Mouse (Mus musculus): ENCODE data around the gene Tbrg1. TPM values are rescaled to one million over a fixed set of nuclear protein-coding genes. Genes with fewer than 3 reads are reported as not detected.

Gene Tbrg1
- total RNA-seq, 2 experiments from 2014 or later, result 33.3 to 35.5 TPM

DNA sequence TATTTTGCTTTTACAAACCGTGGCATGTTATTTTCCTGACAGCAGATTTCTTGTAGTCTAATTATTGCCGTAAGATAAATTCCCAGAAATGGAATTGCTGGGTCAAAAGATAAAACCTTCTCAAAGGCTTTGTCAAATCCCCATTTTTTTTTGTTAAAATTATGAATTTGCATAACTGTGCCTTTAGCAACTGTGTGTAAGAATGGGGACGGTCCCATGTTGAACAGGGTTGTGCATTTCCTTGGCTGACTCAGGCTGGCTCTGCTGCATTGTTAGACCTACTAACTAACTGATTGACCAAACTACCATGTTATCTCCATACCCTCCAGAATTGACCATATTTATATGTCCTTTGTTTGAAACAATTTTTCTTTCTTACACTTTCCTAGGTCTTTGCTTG is 22.8 kb downstream of the Tbrg1 start:
- no peak for DNase-seq (ENCODE audit: low spot score)
- intact Hi-C loops (cut with DNase I), result no loop called here

DNA sequence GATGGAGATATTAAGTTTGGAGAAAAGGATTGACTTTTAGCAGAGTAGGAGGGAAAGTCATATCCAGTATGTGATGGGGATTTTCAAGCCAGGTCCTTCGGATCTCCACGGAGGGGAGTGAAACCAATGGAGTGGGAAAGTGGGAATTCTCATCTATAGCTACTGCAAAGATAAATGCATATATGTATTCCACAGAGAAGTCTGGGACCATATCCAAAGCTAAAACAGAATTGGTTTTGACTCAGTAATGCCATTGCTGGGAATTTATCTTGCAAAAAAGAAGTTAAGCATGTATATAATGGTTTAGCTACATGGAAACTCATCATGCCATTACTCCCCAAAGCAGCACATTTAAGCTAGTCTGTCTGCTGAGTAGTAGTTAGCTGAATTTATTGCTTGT is 24.8 kb downstream of the Tbrg1 start:
- no peak for DNase-seq (ENCODE audit: low spot score)
- intact Hi-C loops (cut with DNase I), result no loop called here

DNA sequence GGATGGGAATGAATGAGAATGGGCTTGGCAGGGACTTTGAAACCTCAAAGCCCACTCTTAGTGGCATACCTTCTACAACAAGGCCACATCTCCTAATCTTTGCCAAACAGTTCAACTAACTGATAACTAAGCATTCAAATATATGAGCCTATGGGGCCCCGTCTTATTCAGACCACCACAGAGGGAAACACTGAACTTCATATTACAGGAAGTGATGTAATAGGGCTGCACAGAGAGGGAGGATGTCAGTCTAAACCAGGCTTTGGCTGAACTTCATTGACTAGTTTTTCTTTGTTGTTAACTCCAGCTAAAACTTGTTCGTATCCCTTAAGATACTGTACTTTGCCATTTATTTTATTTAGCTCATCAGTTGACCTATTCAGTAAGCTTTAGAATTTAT is 27.2 kb downstream of the Tbrg1 start:
- intact Hi-C loops (cut with DNase I), result no loop called here

DNA sequence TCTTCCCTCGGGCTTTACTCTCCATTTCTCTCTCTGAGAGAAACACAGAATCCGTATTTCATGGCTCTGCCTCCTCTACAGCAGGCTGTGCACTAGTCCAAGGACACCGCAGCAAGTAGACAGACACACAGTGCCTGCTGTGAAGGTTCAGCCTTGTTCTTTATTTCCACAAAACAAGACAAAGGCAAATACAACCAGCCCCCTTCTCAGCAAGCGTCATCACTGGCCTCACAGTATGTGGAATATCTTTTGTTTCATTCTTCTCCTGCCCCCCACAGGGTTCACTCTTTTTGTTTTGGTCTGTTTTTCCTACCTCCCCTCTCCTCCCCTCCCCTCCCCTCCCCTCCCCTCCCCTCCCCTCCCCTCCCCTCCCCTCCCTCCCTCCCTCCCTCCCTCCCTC is 28.5 kb downstream of the Tbrg1 start:
- no peak for DNase-seq (ENCODE audit: low spot score)
- intact Hi-C loops (cut with DNase I), result no loop called here

More for the DNA sequence above, 27.2 kb downstream of the Tbrg1 start:
- no peak for DNase-seq (ENCODE audit: low spot score)

DNA sequence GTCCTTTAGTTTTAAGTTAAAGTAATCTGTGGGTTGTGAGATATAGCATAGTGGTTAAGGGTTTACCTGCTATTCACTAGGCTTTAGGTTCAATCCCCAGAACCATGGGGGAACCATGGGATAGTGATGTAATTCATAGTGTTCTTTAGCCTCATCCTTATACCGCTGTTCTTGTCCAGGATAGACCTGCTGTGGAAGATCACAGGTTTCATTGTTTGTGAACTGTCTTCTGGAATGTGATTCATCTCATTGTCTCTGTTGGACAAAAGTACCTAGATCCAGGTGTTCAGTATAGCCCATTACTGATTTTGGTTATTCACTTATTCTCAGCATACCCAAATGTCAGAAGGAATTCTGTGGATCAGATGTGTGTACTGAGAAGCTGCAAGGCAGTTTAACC is 29.8 kb downstream of the Tbrg1 start:
- intact Hi-C loops (cut with DNase I), result no loop called here
- DNase-seq (ENCODE audit: low spot score), result no peak

DNA sequence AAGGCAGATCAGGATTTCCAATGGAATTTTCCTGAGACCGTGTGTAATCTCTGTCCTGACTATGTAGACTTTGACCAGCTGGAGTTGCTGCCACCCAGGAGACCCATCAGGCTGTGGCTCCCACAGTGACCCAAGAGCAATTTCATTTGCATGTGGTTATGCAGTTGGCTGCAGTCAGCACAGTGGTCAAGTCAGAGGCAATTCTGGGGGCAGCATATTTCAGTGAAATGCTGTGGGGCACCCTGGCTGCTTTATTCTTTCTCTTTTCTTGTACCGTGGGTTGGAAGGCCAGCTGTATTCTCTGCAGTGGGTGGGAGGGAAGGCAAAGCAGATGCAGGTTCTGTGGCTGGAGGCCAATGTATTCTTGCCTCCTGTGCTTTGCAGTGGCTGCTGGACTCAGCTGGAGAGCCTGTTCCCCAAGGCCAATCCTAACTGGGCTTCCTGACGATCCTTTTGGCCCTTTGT is 31.0 kb downstream of the Tbrg1 start:
- intact Hi-C loops (cut with DNase I), result no loop called here
- DNase-seq (ENCODE audit: low spot score), result no peak

DNA sequence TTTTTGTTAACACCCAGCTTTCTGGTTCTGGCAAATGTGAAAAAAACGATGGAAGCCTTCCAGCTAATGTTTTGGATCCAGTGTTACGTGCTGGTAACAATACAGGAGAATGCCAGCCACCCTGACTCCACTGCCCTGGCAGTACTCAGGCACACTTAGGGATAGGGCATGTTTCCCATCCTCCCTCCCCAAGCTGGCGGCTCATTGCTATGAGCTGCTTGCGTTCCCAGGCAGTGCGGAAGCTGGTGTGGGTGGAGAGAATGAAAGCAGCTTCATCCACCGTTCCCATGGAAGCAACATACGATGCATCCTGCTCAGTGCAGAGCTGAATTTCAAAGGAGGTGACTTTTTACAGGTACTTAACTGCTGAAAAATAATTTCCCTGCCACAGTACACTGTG is 31.5 kb downstream of the Tbrg1 start:
- no peak for DNase-seq (ENCODE audit: low spot score)

DNA sequence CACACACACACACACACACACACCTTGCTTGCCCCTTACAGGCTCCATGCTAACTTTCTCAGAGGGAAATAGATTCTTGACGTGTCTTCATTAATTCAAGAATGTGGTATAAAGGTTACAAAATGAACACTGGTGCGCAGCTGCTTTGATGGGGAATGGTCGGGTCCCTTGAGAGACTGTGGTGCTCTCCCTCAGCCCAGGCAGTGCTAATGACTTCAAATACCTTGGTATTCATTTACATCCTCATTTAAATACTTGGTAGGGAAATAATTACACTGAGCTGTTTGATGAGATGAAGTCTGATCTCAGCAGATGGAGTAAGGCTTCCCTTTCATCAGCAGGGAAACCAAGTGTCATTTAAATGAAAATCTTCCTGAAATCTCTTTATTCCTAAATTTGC is 32.0 kb downstream of the Tbrg1 start:
- intact Hi-C loops (cut with DNase I), result no loop called here

More for the DNA sequence above, 31.5 kb downstream of the Tbrg1 start:
- intact Hi-C loops (cut with DNase I), result no loop called here

DNA sequence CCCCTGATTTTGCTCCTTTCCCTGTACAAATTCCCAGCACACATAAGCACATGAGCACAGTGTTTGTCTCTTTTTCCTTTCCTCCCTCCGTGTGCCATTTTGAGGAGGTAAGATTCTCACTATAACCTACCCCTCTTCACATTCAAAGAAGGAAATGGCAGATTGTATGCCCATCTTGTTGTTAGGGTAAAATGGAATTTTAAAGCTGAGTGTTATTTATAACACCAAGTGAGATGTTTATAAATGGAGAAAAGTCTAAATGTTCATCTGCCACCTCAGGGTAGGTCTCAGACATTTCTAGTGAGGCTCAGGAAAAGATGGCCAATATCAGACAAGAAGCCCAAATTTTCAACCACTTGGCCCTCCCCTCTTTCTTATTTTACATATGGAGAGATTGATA is 32.6 kb downstream of the Tbrg1 start:
- no peak for DNase-seq (ENCODE audit: low spot score)
- intact Hi-C loops (cut with DNase I), result no loop called here

More for the DNA sequence above, 32.0 kb downstream of the Tbrg1 start:
- no peak for DNase-seq (ENCODE audit: low spot score)

DNA sequence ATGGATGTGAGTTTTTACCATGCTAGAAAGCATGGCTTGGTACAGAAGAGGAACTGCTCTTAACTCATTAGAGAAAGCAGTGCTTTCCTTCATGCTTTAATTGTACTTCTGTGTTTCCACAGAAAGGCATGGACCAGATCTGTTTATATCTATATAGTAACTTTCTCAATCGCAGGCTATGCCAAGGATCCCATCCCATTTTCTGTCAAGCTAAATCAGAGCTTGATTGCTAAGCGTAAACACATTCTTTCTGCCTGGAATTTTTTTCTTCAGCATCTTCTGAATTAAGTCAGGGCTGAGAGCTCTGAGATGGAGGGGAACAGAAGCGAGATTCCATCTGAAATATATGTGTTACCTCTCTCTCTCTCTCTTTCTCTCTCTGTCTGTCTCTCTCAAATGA is 33.1 kb downstream of the Tbrg1 start:
- DNase-seq (ENCODE audit: low spot score), result no peak
- intact Hi-C loops (cut with DNase I), result no loop called here

DNA sequence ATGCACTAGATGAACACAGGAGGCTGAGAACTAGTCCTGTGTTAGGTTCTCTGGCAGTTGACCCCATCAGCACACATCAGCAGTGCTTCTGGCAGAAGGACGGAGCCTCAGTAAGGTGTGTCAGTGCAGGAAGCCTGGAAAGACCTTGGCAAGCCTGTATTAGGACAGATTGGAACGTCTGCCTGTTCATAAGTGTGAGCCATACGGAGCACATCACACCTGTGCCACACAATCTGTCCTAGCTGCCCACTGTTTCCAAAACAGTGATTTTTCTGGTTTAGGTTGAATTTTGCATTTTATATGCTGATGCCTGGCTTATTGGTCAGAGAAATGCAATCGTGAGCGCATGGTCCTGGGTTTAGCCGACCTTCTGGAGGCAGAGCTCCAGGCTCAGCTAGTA is 35.8 kb downstream of the Tbrg1 start:
- intact Hi-C loops (cut with DNase I), result no loop called here
- DNase-seq (ENCODE audit: low spot score), result no peak

DNA sequence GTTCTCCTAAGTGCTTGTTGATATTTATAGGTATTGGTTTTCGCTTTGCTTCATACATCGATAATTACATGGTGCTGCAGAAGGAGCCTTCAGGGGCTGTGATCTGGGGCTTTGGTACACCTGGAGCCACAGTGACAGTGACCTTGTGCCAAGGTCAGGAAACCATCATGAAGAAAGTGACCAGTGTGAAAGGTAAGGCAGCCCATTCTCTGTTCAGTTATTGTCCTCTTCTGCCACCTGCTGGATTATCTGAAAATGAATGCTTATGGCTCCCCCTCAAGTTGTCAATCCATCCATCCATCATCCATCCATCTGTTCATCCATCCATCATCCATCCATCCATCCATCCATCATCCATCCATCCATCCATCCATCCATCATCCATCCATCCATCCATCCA is 40.3 kb downstream of the Tbrg1 start:
- intact Hi-C loops (cut with DNase I), result loop anchor here (1.0 to 5.0 kb wide), 3 partner anchors 89 to 186 kb away; partner anchors contain the start of gene Esam

DNA sequence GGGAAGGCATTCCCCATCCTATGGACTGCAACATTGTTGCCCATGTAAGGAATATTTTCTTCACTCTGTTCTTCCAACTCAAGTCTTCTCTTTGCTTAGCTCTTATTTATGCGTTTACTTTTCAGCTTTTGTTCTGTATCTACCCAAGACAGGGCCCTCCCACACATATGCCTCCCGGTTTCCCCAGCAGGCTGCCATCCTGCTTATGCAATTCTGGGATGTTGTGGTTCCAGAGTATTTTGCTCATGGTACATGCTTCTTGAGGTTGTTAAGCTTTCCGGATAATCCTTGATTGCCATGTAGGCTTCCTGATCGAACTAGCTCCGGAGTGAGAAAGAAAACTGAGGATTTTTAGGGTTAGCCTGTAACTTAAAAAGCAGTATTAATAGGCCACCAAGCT is 41.9 kb downstream of the Tbrg1 start:
- intact Hi-C loops (cut with DNase I), result loop anchor here (2.0 to 5.0 kb wide), 2 partner anchors 68 to 88 kb away; partner anchors contain the start of gene Esam
- no peak for DNase-seq (ENCODE audit: low spot score)

More for the DNA sequence above, 40.3 kb downstream of the Tbrg1 start:
- no peak for DNase-seq (ENCODE audit: low spot score)

DNA sequence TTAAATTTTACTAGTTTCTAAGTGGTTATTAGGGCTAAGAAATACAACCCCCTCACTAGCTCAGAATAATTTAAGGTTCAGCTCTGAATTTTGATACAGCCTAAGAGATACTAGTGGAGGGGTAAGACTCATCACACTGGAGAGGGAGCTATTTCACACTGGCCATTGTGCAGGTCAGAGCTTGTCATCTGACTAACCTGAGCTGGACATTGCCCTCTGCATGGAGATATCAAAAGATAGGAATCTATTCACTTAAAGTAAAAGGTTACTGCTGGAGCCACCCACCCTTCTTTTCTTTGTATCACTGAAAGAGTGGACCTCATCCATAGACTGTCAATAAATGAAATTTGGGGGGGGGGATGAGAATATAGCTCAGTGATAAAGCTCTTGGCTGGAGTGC is 42.8 kb downstream of the Tbrg1 start:
- no peak for DNase-seq (ENCODE audit: low spot score)
- intact Hi-C loops (cut with DNase I), result loop anchor here (2.0 to 5.0 kb wide), 2 partner anchors 47 to 68 kb away; no protein-coding TSS in a partner anchor

DNA sequence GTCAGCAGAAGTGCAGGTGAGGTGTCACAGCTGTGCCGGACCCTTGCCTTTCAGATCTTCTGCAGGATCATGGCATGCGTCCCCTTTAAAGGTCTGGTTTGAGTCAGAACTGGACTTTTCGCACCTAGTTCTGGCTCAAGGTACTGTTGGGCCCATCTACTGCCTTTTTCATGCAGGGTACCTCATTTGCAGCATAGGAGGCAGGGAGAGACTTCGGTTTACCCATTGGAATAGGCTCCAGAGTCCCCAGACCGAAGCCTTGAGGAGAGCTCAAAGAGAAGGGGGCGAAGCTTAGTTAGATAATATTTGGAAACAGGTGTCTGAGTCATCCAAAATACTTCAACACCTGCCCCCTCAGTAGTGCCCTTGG is 43.2 kb downstream of the Tbrg1 start:
- intact Hi-C loops (cut with DNase I), result loop anchor here (2.0 to 5.0 kb wide), 2 partner anchors 47 to 67 kb away; no protein-coding TSS in a partner anchor
- no peak for DNase-seq (ENCODE audit: low spot score)

DNA sequence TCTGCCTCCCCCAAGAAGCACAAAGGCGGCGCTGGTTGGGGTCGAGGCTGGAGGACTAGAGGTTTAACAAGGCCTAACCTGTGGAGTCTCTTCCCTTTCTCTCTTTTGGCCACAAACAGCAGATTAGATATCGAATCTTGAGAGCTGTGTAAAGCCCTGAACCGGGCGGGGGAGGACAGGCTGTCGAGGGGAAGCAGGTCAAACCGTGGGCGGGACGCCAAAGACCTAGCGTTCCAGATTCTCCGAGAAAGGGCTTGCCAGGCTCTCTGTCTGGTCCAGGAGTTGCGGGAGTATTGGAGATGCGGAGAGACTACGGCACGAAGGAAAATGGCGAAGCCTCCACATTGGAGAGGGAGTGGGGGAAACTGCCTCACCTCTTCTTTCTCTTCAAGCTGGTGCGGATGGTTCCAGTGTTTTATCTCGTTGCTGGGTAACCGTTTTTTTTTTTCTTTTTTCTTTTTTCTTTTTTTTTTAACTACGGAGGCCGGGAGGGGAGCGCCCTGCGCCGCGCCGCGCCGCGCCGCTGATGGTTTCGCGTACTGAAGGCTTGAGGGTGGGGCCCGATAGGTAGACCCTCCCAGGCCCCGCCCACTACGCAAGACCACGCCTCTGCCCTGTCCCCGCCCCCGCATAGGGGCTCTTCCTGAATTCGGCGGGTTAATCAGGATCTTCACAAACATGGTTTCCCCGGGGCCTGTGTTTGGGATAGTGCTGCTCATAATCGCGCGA is 43.8 kb downstream of the Tbrg1 start, which contains the start of gene Spa17:
Gene Spa17 (minus strand): TSS at position 541 of the 729 bp plus-strand sequence.
- intact Hi-C loops (cut with DNase I), result loop anchor here (5.0 kb wide), 1 partner anchor 46 kb away; no protein-coding TSS in a partner anchor
- peak; percentile 77 for DNase-seq (ENCODE audit: low spot score)

DNA sequence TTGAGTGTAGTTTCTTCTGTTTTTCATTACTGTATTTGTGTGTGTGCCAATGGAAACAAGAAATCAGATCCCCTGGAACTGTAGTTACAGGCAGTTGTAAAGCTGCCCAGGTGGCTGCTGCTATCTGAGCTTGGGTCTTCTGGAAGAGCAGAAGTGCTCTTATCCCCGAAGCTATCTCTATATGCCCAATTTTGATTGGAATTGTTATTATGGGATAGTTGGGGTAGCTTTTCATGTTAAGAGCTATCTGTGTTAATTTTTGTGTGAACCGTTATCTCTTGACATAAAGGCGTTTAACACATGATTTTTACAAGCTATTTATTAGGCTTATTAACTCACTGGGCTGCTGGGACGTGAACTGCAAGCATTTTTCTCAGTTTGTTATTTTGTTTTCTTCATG is 47.6 kb downstream of the Tbrg1 start:
- intact Hi-C loops (cut with DNase I), result no loop called here
- no peak for DNase-seq (ENCODE audit: low spot score)

DNA sequence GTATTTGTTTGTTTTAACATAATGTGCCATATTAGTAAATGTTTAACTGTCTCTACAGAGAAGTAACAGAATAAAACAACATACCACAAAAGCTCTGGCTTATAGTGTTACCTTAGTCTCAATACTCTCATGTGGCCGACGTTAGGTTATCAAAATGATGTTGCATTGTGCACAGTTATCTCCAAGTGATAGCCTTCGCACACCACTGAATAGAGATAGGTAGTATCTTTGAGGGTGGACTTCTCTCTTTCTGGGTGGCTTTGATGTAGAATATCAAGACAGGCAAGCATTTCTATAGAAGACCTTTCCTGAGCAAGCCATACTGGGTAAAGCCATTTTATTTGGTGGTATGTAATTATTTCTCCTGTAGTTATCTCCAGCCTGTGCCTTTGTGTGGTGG is 52.0 kb downstream of the Tbrg1 start:
- no peak for DNase-seq (ENCODE audit: low spot score)
- intact Hi-C loops (cut with DNase I), result no loop called here

DNA sequence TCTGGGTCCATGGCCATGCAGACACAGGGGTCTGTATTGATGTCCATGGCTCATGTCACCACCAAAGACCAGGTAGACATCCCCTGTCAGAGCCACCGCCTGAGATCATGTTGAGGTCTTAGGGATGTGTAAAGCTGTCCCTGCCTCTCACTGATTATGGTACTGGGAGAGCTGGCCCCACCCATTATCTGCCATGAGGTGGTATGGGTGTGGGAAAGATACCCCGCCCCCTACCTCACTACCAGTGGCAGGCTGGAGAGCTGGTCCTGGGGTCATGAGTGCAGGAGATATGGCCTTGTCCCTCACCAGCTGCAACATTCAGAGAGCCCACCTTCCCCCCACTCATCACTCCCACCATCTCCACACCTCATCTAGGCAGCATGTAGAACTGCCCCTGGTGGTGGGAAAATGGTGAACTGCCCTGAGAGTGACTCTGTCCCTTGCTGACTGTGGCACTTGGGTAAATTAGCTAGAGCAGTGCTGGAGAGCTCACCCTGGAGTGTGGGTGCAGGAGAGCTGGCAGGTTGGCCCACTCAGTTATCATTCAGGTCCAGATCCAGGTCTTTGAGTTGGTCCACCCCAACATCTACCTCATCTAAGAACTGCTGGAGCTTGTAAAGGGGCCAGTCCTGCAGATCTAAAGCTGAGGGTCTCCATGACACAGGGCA is 56.4 kb downstream of the Tbrg1 start:
- intact Hi-C loops (cut with DNase I), result no loop called here
- DNase-seq (ENCODE audit: low spot score), result no peak
